Mouse (Mus musculus) kidney, postnatal 14 days (tissue): ENCODE data around the gene Trim42.

ENCODE experiments used
- DNase-seq: peaks from one replicate; pipeline ENCODE4 v3.0.0; 2022; ENCODE audit warnings: mixed read lengths

Gene Trim42

DNA sequence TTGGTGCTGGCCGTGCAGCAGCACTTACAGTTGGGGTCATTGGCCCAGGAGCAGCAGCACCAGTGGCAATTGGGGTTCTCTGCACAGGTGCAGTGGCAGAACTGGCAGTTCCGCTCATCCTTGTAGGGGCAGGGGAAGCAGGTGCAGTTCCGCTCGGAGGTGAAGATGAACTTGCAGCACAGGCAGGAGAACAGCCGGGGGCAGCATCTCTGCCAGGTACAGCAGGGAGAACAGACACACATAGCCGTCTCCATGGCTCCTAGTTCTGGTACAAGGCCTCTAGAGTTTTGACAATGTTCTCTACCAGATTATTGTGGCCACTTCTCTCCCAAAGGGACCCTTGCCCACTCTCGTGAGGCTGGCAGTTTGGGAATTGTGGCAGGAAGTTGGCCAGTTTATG, at the start of gene Trim42:
Trim42 (minus strand) TSS at position 368 of the 400 bp plus-strand sequence.
- DNase-seq, result no peak

DNA sequence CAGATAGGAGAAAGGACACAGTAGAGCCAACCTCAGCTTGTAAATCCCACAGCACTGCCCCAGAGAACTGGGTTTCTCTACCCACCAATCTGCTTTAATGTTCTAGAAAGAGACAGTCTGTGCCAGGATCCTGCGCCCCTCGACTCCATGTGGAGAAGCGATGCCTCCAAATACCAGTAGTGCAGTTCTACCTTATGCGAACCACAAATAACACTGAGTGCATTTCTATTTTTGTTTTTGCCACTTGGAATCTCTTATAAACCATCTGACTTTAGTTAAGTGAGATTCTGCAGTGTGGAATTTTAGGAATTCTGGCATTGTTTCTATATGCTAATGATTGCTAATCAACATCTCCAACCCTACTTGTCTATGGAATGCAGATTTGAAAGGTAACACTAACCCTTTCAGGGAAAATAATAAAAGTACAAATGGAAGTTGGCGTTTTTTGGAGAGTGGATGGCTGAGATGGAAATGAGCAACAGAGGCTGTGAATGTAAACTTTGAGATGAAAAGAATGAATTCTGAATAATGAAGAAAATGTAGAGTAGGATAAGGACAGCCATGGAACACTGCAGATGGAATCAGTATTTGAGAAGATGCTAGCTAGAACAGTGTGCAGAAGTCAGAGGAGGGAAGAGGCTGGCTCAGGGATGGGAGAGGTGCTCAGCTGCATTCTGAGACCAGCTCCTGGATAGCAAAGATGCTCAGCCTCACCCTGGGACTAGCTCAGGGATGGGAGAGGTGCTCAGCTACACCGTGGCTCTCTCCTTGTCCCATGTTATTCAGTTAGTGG, 45.3 kb upstream of the Trim42 start:
- no peak for DNase-seq

DNA sequence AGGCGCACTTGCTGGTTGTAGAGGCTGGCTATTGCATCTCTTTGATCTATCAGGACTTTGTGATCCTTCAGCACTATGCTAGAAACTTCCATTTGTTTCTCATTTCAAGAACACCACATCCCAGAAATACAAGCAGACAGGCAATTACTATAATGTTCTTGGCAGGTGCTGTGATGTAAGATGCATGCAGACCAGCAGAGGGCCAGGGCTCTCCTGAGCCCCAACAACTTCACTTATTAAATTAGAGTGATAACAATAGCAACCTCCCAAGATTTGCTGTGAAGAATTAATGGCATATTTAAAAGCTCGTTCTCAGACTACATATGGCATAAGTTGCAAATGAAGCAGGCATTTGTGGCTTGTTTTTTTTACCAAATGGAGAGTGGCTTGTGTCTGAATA, 38.4 kb upstream of the Trim42 start:
- no peak for DNase-seq

DNA sequence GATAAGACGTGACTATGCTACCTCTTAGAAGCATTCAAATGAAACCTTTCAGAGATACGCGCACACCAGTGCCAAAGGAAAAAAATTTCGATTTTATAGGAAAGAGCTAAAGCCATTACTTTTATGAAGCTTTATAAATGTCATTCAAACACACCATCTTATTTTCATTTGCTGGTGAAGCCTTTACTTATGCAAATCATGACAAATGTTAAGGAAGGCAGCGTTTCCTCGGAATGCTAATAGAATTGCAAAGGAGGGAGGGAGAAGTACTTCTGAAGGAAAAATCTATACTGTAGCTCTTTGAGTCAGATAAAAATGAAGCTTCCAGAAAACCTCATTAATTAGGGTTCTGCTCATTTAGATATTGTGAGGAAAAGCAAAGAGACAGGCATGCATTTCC, 13.3 kb downstream of the Trim42 start:
- no peak for DNase-seq

DNA sequence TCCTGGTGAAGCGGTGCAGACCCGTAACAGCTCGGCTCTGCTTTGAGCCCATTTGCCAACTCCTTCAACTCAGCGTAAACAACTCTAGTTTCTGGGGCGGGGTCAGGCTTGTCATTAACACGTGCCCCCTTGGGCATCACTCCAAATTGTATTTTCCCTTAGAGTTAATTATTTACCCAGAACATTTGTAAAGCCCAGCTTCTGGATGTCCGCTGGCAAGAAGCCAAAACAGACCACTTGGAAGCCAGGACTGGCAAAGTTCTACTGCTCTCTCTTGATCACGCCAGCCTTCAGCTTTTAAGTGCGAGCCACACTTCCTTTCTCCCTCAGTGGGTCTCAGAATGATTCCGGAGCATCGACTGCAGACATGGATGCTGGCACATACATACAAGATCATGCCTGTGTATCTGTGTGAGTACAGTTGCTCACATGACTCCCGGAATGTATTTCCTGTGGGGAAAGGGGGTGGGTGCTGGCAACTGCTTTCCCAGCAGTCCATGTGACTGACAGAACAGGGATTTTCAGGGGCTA, 24.9 kb downstream of the Trim42 start:
- peak; percentile 84 for DNase-seq

DNA sequence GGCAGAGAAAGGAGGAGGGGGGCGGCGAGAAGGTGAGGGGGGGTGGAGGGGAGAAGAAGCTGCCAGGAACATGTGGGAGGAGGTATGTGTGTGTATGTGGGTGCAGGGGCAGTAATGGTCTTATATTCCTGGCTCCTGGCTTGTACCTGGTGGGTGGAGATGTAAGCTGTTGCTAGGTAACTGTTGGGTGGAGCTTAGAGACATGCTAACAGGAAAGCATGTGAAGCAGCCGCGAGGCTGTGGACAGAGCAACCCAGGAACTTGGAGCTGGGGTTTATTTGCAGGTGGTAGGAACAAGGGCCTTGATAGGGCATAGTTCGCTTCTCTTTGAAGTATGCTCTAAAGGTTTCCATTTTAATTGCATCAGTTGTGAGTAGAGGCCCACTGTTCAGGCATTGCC, 28.0 kb downstream of the Trim42 start:
- no peak for DNase-seq

DNA sequence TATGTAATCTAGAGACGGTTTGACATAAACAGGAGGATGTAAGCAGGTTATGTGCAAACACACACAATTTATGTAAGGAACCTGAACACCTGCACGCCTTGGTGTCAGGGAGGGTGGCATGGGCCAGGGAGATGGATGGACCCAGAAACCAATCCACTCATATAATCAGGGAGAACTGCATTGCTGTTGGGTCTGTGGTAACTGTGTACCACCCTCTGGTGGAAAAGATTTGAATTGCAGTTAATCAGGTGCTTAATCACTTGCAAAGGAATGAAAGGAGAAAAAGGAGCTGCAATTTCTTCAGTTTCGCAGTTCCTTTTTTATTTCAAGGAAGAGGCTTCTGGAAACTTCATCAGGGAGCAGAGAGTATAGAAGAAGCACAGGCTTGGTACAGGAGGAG, 46.9 kb downstream of the Trim42 start:
- DNase-seq, result peak; percentile 34

DNA sequence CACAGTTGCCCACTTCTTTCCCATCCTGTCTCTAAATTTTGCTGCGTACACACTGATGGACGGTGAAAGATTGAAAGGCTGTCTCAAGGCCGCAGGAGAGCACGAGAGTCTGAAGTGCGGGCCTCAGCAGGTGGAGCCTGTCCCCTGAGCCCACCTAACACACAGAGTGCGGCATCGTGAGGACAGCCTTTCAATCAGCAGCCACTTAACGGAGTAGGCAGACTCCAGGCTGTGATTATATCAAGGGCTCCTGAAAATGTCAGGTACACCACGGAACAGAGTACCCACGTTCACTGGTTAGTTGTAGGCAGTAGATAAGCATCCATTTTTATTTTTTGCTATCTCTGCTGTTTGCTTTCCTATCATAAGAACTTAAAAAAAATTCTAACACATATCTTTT, 47.6 kb downstream of the Trim42 start:
- DNase-seq, result no peak

DNA sequence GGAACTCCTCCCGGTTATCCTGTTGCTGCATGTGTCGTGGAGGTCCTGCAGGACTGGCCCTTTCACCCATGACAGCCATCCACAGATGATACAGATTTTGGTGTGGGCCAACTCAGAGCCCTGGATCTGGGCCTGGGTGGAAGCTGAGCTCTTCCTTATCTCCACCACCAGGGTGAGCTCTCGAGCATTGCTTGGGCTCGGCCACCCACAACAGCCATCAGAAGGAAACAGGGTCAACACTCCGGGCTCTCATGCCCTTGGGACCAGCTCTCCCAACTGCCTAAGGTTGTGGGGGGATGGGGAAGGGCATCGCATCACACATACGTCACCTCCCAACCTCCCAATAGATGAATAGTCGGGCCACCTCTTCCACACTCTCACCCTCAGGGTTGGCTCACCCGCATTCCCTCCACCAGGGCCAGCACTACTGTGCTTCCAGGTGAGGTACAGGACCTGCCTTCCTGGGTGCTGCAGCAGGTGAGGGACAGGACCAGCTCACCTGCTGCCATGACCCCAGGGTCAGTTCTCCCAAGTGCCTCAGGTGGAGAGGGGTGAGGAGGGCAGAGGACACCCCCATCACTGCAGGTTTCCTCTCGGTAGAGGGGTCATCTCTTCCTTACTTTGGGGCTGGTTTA, 54.2 kb downstream of the Trim42 start:
- DNase-seq, result peak; percentile 13

DNA sequence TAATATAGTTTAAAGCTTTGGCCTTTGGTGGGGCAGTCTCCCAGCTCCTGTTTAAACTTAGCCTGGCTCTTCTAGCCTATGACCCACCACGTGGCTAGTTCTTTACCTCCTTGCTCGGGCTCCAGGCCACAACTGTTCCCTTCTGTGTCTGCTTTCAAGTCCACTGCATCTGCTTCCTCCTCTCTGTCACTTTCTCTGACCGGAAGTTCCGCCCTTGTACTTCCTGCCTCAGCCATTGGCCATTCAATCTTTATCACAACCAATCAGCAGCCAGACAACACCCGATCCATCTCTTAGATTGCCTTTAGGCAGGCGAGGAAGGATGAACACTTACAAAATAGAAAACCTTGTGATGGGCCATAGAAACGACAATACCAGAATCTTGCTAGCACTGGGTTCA, 58.1 kb downstream of the Trim42 start:
- no peak for DNase-seq

DNA sequence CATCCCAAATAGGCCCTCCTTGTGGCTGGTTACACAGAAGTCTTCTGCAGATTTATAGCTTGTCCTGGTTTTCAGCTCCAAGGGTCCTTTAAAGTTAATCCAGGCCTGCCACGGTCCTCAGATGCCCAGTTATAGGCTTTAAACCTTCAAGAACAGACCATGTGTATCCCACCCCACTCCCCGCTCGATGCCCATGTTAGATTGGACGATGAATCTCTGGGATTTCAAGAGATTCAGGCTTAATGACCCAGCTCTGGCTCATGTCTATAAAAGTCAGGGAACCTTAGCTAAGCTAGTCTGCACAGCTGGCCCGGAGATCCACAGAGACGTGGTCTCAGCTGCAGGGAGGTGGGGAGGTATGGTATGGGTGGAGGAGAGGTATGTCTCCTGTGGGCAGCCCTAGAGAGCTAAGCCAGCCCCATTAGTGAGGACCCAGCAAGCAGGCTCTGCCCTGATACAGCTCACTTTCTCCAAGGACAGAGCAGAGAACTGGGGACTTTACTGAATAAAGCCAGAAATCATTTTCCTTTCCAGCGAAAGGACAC, 60.2 kb downstream of the Trim42 start:
- DNase-seq, result no peak

DNA sequence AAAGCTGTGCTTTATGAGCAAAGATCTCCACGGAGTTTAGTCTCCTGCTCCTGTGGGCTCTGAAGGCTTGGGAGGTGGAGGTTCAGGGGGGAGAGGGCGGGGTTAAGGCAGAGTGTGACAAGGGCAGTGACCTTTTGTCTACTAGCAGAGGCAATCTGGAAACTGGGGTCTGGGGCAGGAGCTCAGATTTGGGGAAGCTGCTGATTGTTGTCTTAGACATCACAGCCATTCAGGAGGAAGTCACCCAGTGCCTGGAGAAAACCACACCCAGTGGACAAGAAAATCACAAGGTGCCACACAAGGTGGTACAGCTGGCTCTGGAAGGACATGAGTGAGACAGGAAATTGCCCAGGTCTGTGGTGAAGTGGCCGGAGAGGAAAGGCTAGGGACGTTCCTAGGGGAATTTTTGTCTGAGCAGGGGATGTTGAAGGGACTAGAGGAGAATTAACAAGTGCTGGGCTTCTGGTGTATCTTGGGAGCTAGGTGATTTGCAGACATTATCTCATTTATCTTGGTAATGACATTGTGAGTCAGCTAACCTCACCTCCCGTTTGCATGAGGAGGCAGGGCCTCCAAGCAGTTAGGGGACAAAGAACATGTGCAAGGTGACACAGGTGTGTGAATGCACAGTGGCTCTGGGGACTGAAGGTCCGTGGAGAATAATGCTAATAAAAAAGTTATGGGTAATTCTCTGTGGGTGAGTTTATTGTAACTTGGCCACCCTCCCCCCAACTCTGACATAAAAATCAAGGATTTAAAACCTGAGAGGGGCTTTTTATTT, 61.9 kb downstream of the Trim42 start:
- no peak for DNase-seq
